Mouse (Mus musculus) megakaryocyte, adult 5-6 weeks (primary cell): ENCODE data around the gene Olfr680-ps1. TPM values are rescaled to one million over a fixed set of nuclear protein-coding genes. Genes with fewer than 3 reads are reported as not detected.
"Not testable (repeated sequence)": the region's sequence is repeated elsewhere in the genome, so short reads cannot be mapped to it uniquely, and the experiment has no call there.

Source experiments
- ATAC-seq: 2 replicates; pipeline ENCODE4 v1.8.0; 2016; ENCODE audit warnings: mild to moderate bottlenecking, inconsistent platforms; ENCODE audit not compliant: poor library complexity, severe bottlenecking
- total RNA-seq, 2 experiments: library from RNA; stranded (forward) in 1 of 2; stranded (reverse) in 1 of 2; fragments of 153-499, 151-499 nt in 1 of 2; fragments of 221-1000, 200-1000 nt in 1 of 2; gene quantifications; 2 replicates each; pipeline versions ENCODE4 v1.2.3 to v1.2.4; 2015 to 2017

The Olfr680-ps1 gene
- total RNA-seq (2015) (not detected in 2 replicates), total RNA-seq (2017) (not detected in 2 replicates)

- ATAC-seq, result not testable (repeated sequence)
Measured at GRCm38 (mm10) chr7:105092717-105093116, at the start of gene Olfr680-ps1. Gene Olfr680-ps1, minus strand, starts transcription at chr7:105092817.

GRCm38 (mm10) chr7:105141275-105141674 lies 48.7 kb upstream of the Olfr680-ps1 start:
- ATAC-seq, result no peak

- ATAC-seq, result no peak
Measured at GRCm38 (mm10) chr7:105116536-105116935, 23.9 kb upstream of the Olfr680-ps1 start, which contains the start of gene Olfr681. Gene Olfr681, plus strand, starts transcription at chr7:105116836.

GRCm38 (mm10) chr7:105080905-105081304 lies 11.7 kb downstream of the Olfr680-ps1 start, which contains the start of gene Olfr679:
Gene Olfr679, plus strand, starts transcription at chr7:105081205.
- no peak for ATAC-seq

- no peak for ATAC-seq
Measured at GRCm38 (mm10) chr7:105064175-105064574, 28.4 kb downstream of the Olfr680-ps1 start, which contains the start of gene Olfr678. Gene Olfr678, plus strand, starts transcription at chr7:105064475.

GRCm38 (mm10) chr7:105058951-105059350 lies 33.7 kb downstream of the Olfr680-ps1 start:
- no peak for ATAC-seq

Other genes with a start within 250 kb of the Olfr680-ps1 start
- gene Usp17la, start 235.8 kb downstream of the Olfr680-ps1 start, total RNA-seq (2015), result not detected in 2 replicates
- gene Usp17la, start 235.8 kb downstream of the Olfr680-ps1 start, total RNA-seq (2017), result not detected in 2 replicates
- gene Olfr665, start 214.8 kb downstream of the Olfr680-ps1 start, total RNA-seq (2015), result not detected in 2 replicates
- not detected in 2 replicates for gene Olfr665, start 214.8 kb downstream of the Olfr680-ps1 start, total RNA-seq (2017)
- not detected in 2 replicates for gene Olfr666, start 196.9 kb downstream of the Olfr680-ps1 start, total RNA-seq (2015)
- gene Olfr666, start 196.9 kb downstream of the Olfr680-ps1 start, total RNA-seq (2017), result not detected in 2 replicates
- gene Olfr667, start 171.3 kb downstream of the Olfr680-ps1 start, total RNA-seq (2015), result not detected in 2 replicates
- gene Olfr667, start 171.3 kb downstream of the Olfr680-ps1 start, total RNA-seq (2017), result not detected in 2 replicates
- gene Olfr668, start 164.8 kb downstream of the Olfr680-ps1 start, total RNA-seq (2015), result not detected in 2 replicates
- not detected in 2 replicates for gene Olfr668, start 164.8 kb downstream of the Olfr680-ps1 start, total RNA-seq (2017)
- not detected in 2 replicates for gene Olfr669, start 158.6 kb downstream of the Olfr680-ps1 start, total RNA-seq (2015)
- gene Olfr669, start 158.6 kb downstream of the Olfr680-ps1 start, total RNA-seq (2017), result not detected in 2 replicates
- gene Olfr670, start 130.2 kb downstream of the Olfr680-ps1 start, total RNA-seq (2015), result not detected in 2 replicates
- not detected in 2 replicates for gene Olfr670, start 130.2 kb downstream of the Olfr680-ps1 start, total RNA-seq (2017)
- gene Olfr671, start 113.7 kb downstream of the Olfr680-ps1 start, total RNA-seq (2015), result not detected in 2 replicates
- not detected in 2 replicates for gene Olfr671, start 113.7 kb downstream of the Olfr680-ps1 start, total RNA-seq (2017)
- not detected in 2 replicates for gene Olfr672, start 90.8 kb downstream of the Olfr680-ps1 start, total RNA-seq (2015)
- not detected in 2 replicates for gene Olfr672, start 90.8 kb downstream of the Olfr680-ps1 start, total RNA-seq (2017)
- gene Olfr675, start 64.4 kb downstream of the Olfr680-ps1 start, total RNA-seq (2015), result not detected in 2 replicates
- not detected in 2 replicates for gene Olfr675, start 64.4 kb downstream of the Olfr680-ps1 start, total RNA-seq (2017)
- gene Olfr676, start 60.1 kb downstream of the Olfr680-ps1 start, total RNA-seq (2015), result not detected in 2 replicates
- gene Olfr676, start 60.1 kb downstream of the Olfr680-ps1 start, total RNA-seq (2017), result not detected in 2 replicates
- gene Olfr677, start 41.4 kb downstream of the Olfr680-ps1 start, total RNA-seq (2015), result not detected in 2 replicates
- gene Olfr677, start 41.4 kb downstream of the Olfr680-ps1 start, total RNA-seq (2017), result not detected in 2 replicates
- not detected in 2 replicates for gene Olfr678, start 28.3 kb downstream of the Olfr680-ps1 start, total RNA-seq (2015)
- gene Olfr678, start 28.3 kb downstream of the Olfr680-ps1 start, total RNA-seq (2017), result not detected in 2 replicates
- not detected in 2 replicates for gene Olfr679, start 11.6 kb downstream of the Olfr680-ps1 start, total RNA-seq (2015)
- not detected in 2 replicates for gene Olfr679, start 11.6 kb downstream of the Olfr680-ps1 start, total RNA-seq (2017)
- not detected in 2 replicates for gene Olfr681, start 24.0 kb upstream of the Olfr680-ps1 start, total RNA-seq (2015)
- gene Olfr681, start 24.0 kb upstream of the Olfr680-ps1 start, total RNA-seq (2017), result not detected in 2 replicates
- not detected in 2 replicates for gene Olfr683, start 54.2 kb upstream of the Olfr680-ps1 start, total RNA-seq (2015)
- gene Olfr683, start 54.2 kb upstream of the Olfr680-ps1 start, total RNA-seq (2017), result not detected in 2 replicates
- not detected in 2 replicates for gene Olfr684, start 70.8 kb upstream of the Olfr680-ps1 start, total RNA-seq (2015)
- not detected in 2 replicates for gene Olfr684, start 70.8 kb upstream of the Olfr680-ps1 start, total RNA-seq (2017)
- gene Olfr685, start 93.2 kb upstream of the Olfr680-ps1 start, total RNA-seq (2015), result not detected in 2 replicates
- gene Olfr685, start 93.2 kb upstream of the Olfr680-ps1 start, total RNA-seq (2017), result not detected in 2 replicates
- gene Olfr686, start 114.7 kb upstream of the Olfr680-ps1 start, total RNA-seq (2015), result not detected in 2 replicates
- not detected in 2 replicates for gene Olfr686, start 114.7 kb upstream of the Olfr680-ps1 start, total RNA-seq (2017)
- not detected in 2 replicates for gene Olfr688, start 195.3 kb upstream of the Olfr680-ps1 start, total RNA-seq (2015)
- gene Olfr688, start 195.3 kb upstream of the Olfr680-ps1 start, total RNA-seq (2017), result not detected in 2 replicates
- not detected in 2 replicates for gene Olfr689, start 218.3 kb upstream of the Olfr680-ps1 start, total RNA-seq (2015)
- gene Olfr689, start 218.3 kb upstream of the Olfr680-ps1 start, total RNA-seq (2017), result not detected in 2 replicates
- not detected in 2 replicates for gene Olfr690, start 241.3 kb upstream of the Olfr680-ps1 start, total RNA-seq (2015)
- gene Olfr690, start 241.3 kb upstream of the Olfr680-ps1 start, total RNA-seq (2017), result not detected in 2 replicates
- gene Olfr691, start 249.5 kb upstream of the Olfr680-ps1 start, total RNA-seq (2015), result not detected in 2 replicates
- gene Olfr691, start 249.5 kb upstream of the Olfr680-ps1 start, total RNA-seq (2017), result not detected in 2 replicates